Mouse (Mus musculus): Measurements from ENCODE around the gene Tmem30b. TPM values are rescaled to one million over a fixed set of nuclear protein-coding genes. Genes with fewer than 3 reads are reported as not detected.

Tmem30b gene
- polyA plus RNA-seq, 1 experiment from 2014 or later: 19.4 TPM

GRCm38 (mm10) chr12:73583813-73584609 lies 37.8 kb upstream of the Tmem30b start:
- no peaks in the 10 kb centered on the region for H3K9me3 ChIP-seq (ENCODE audit: low read length)
- DNase-seq (ENCODE audit: low spot score): peak; percentile 81
- H3K4me1 ChIP-seq (ENCODE audit: insufficient read depth, low read depth, low read length): no peaks in the 10 kb centered on the region
- WGBS: 9% methylated on average over 33 of the region's 33 CpGs
- H3K4me3 ChIP-seq (ENCODE audit: low read depth, low read length): peak overlapping the region; percentile 75
- H3K27me3 ChIP-seq (replicated peaks; ENCODE audit: insufficient read depth, low read length): peaks cover 4% of the 10 kb centered on the region; the same call in 1 of the 2 replicates
- peak; percentile 72 for TF ChIP-seq CTCF (IDR thresholded peaks at IDR 0.05)
- TF ChIP-seq EP300 (IDR thresholded peaks at IDR 0.05): peak; percentile 84
- H3K4me2 ChIP-seq (replicated peaks; ENCODE audit: low read depth, low read length): peak overlapping the region; percentile 94
- peak overlapping the region; percentile 95 for H3K27ac ChIP-seq (ENCODE audit: low read length)
- peak overlapping the region; percentile 82 for H3K9ac ChIP-seq (replicated peaks; ENCODE audit: low read depth)
- peak; percentile 76 for ATAC-seq
- H3K36me3 ChIP-seq (ENCODE audit: insufficient read depth, low read length): no peaks in the 10 kb centered on the region

- Histone ChIP-seq H3K27me3 (replicated peaks; ENCODE audit: insufficient read depth, low read length) (peaks cover 4% of the 10 kb centered on the region; the same call in 1 of the 2 replicates), H3K4me2 (replicated peaks; ENCODE audit: low read depth, low read length) (0 out of 2 replicates have a peak overlapping the region, but pooled peaks have one; percentile 22), H3K9me3 (ENCODE audit: low read length) (no peaks in the 10 kb centered on the region), H3K4me1 (ENCODE audit: insufficient read depth, low read depth, low read length) (no peaks in the 10 kb centered on the region), H3K27ac (ENCODE audit: low read length) (peak overlapping the region; percentile 95), H3K9ac (replicated peaks; ENCODE audit: low read depth) (no peak overlapping the region), H3K36me3 (ENCODE audit: insufficient read depth, low read length) (no peaks in the 10 kb centered on the region), H3K4me3 (ENCODE audit: low read depth, low read length) (0 out of 2 replicates have a peak overlapping the region, but pooled peaks have one; percentile 75)
- ATAC-seq (peak; percentile 42), DNase-seq (ENCODE audit: low spot score) (peak; percentile 59)
- 47% methylated on average over 9 of the region's 9 CpGs for WGBS
- TF ChIP-seq EP300 (IDR thresholded peaks at IDR 0.05) (no peak), CTCF (IDR thresholded peaks at IDR 0.05) (no peak)
These were observed 37.1 kb upstream of the Tmem30b start for GRCm38 (mm10) chr12:73583318-73583717.

GRCm38 (mm10) chr12:73580811-73581210 lies 34.6 kb upstream of the Tmem30b start:
- no peak overlapping the region for H3K27ac ChIP-seq (ENCODE audit: low read length)
- no peak for DNase-seq (ENCODE audit: low spot score)
- H3K4me1 ChIP-seq (ENCODE audit: insufficient read depth, low read depth, low read length): no peaks in the 10 kb centered on the region
- H3K4me2 ChIP-seq (replicated peaks; ENCODE audit: low read depth, low read length): no peak overlapping the region
- 82% methylated on average over 7 of the region's 7 CpGs for WGBS
- H3K9me3 ChIP-seq (ENCODE audit: low read length): no peaks in the 10 kb centered on the region
- 0 out of 2 replicates have a peak, but pooled peaks cover under 1% of the 10 kb centered on the region for H3K27me3 ChIP-seq (replicated peaks; ENCODE audit: insufficient read depth, low read length)
- no peak for TF ChIP-seq EP300 (IDR thresholded peaks at IDR 0.05)
- no peak for TF ChIP-seq CTCF (IDR thresholded peaks at IDR 0.05)
- H3K4me3 ChIP-seq (ENCODE audit: low read depth, low read length): no peak overlapping the region
- no peaks in the 10 kb centered on the region for H3K36me3 ChIP-seq (ENCODE audit: insufficient read depth, low read length)
- ATAC-seq: no peak
- no peak overlapping the region for H3K9ac ChIP-seq (replicated peaks; ENCODE audit: low read depth)

GRCm38 (mm10) chr12:73578141-73578540 lies 31.9 kb upstream of the Tmem30b start:
- ATAC-seq (no peak), DNase-seq (ENCODE audit: low spot score) (no peak)
- no peaks in the 10 kb centered on the region for H3K4me1 ChIP-seq (ENCODE audit: insufficient read depth, low read depth, low read length)
- no peaks in the 10 kb centered on the region for H3K9me3 ChIP-seq (ENCODE audit: low read length)
- no peaks in the 10 kb centered on the region for H3K27me3 ChIP-seq (replicated peaks; ENCODE audit: insufficient read depth, low read length)
- no peaks in the 10 kb centered on the region for H3K36me3 ChIP-seq (ENCODE audit: insufficient read depth, low read length)
- H3K9ac ChIP-seq (replicated peaks; ENCODE audit: low read depth): no peak overlapping the region
- WGBS: 51% methylated on average over 6 of the region's 6 CpGs
- TF ChIP-seq CTCF (IDR thresholded peaks at IDR 0.05): no peak
- no peak for TF ChIP-seq EP300 (IDR thresholded peaks at IDR 0.05)
- H3K27ac ChIP-seq (ENCODE audit: low read length): no peak overlapping the region
- H3K4me2 ChIP-seq (replicated peaks; ENCODE audit: low read depth, low read length): no peak overlapping the region
- H3K4me3 ChIP-seq (ENCODE audit: low read depth, low read length): no peak overlapping the region

- H3K27me3 ChIP-seq (replicated peaks; ENCODE audit: insufficient read depth, low read length): no peaks in the 10 kb centered on the region
- peak overlapping the region; percentile 54; the same call in 1 of the 2 replicates for H3K27ac ChIP-seq (ENCODE audit: low read length)
- no peaks in the 10 kb centered on the region for H3K36me3 ChIP-seq (ENCODE audit: insufficient read depth, low read length)
- ATAC-seq (peak; percentile 52), DNase-seq (ENCODE audit: low spot score) (peak; percentile 46)
- WGBS: 40% methylated on average over 15 of the region's 15 CpGs
- peak; percentile 92 for TF ChIP-seq EP300 (IDR thresholded peaks at IDR 0.05)
- TF ChIP-seq CTCF (IDR thresholded peaks at IDR 0.05): no peak
- H3K4me2 ChIP-seq (replicated peaks; ENCODE audit: low read depth, low read length): peak overlapping the region; percentile 19; the same call in 1 of the 2 replicates
- no peak overlapping the region for H3K4me3 ChIP-seq (ENCODE audit: low read depth, low read length)
- H3K4me1 ChIP-seq (ENCODE audit: insufficient read depth, low read depth, low read length): no peaks in the 10 kb centered on the region
- H3K9ac ChIP-seq (replicated peaks; ENCODE audit: low read depth): no peak overlapping the region
- H3K9me3 ChIP-seq (ENCODE audit: low read length): no peaks in the 10 kb centered on the region
These were observed 28.4 kb upstream of the Tmem30b start for GRCm38 (mm10) chr12:73574632-73575031.

GRCm38 (mm10) chr12:73565620-73565969 lies 19.4 kb upstream of the Tmem30b start:
- ATAC-seq (no peak), DNase-seq (ENCODE audit: low spot score) (no peak)
- TF ChIP-seq EP300 (IDR thresholded peaks at IDR 0.05) (no peak), CTCF (IDR thresholded peaks at IDR 0.05) (no peak)
- Histone ChIP-seq H3K4me1 (ENCODE audit: insufficient read depth, low read depth, low read length) (no peaks in the 10 kb centered on the region), H3K9me3 (ENCODE audit: low read length) (no peaks in the 10 kb centered on the region), H3K27ac (ENCODE audit: low read length) (no peak overlapping the region), H3K4me3 (ENCODE audit: low read depth, low read length) (peak overlapping the region; percentile 24; the same call in 1 of the 2 replicates), H3K4me2 (replicated peaks; ENCODE audit: low read depth, low read length) (peak overlapping the region; percentile 57), H3K27me3 (replicated peaks; ENCODE audit: insufficient read depth, low read length) (no peaks in the 10 kb centered on the region), H3K36me3 (ENCODE audit: insufficient read depth, low read length) (no peaks in the 10 kb centered on the region), H3K9ac (replicated peaks; ENCODE audit: low read depth) (no peak overlapping the region)
- 52% methylated on average over 11 of the region's 11 CpGs for WGBS

All from lung, postnatal 0 days (tissue).